Mouse (Mus musculus): ENCODE measurements around the gene Hist1h2bj. TPM values are rescaled to one million over a fixed set of nuclear protein-coding genes. Genes with fewer than 3 reads are reported as not detected.
"Not testable (repeated sequence)": the region's sequence is repeated elsewhere in the genome, so short reads cannot be mapped to it uniquely, and the experiment has no call there.

Gene Hist1h2bj
- total RNA-seq, 2 experiments from 2014 or later: 2.3 to 3.4 TPM

GRCm38 (mm10) chr13:22045311-22045710, 2.3 kb downstream of the Hist1h2bj start:
- Histone ChIP-seq H3K4me3 (no peak overlapping the region), H3K27ac (no peak overlapping the region)
- no peak for TF ChIP-seq CTCF (IDR thresholded peaks at IDR 0.05)
- no peak for DNase-seq
- intact Hi-C loops (cut with DNase I): loop anchor here (5.0 kb wide), 1 partner anchor 1637 kb away; the partner anchor contains the start of genes Hist1h2ac and Hist1h2bc

GRCm38 (mm10) chr13:22049041-22049440, 6.0 kb downstream of the Hist1h2bj start:
- Histone ChIP-seq H3K27ac (no peak overlapping the region), H3K4me3 (no peak overlapping the region)
- intact Hi-C loops (cut with DNase I): loop anchor here (5.0 kb wide), 1 partner anchor 1633 kb away; the partner anchor contains the start of genes Hist1h2ac and Hist1h2bc
- DNase-seq: no peak
- TF ChIP-seq CTCF (IDR thresholded peaks at IDR 0.05): no peak

- no peak for DNase-seq
- H3K4me3 ChIP-seq: peak overlapping the region; percentile 71
- TF ChIP-seq CTCF (IDR thresholded peaks at IDR 0.05): no peak
- no peak overlapping the region for H3K27ac ChIP-seq
- intact Hi-C loops (cut with DNase I): loop anchor here (5.0 kb wide), 1 partner anchor 1632 kb away; the partner anchor contains the start of genes Hist1h2ac and Hist1h2bc
Observed at GRCm38 (mm10) chr13:22049737-22050440, 6.9 kb downstream of the Hist1h2bj start.

GRCm38 (mm10) chr13:22050591-22051522, 7.8 kb downstream of the Hist1h2bj start:
- intact Hi-C loops (cut with DNase I): no loop called here
- peak; percentile 90 for DNase-seq
- peak; percentile 71 for TF ChIP-seq CTCF (IDR thresholded peaks at IDR 0.05)
- peak overlapping the region; percentile 71 for H3K4me3 ChIP-seq
- peak overlapping the region; percentile 67 for H3K27ac ChIP-seq

GRCm38 (mm10) chr13:22051523-22051859, 8.5 kb downstream of the Hist1h2bj start:
- H3K4me3 ChIP-seq: peak overlapping the region; percentile 71
- no peak for TF ChIP-seq CTCF (IDR thresholded peaks at IDR 0.05)
- intact Hi-C loops (cut with DNase I): no loop called here
- H3K27ac ChIP-seq: peak overlapping the region; percentile 67
- DNase-seq: no peak

- no peak overlapping the region for H3K27ac ChIP-seq
- TF ChIP-seq CTCF (IDR thresholded peaks at IDR 0.05): no peak
- H3K4me3 ChIP-seq: no peak overlapping the region
- no peak for DNase-seq
- intact Hi-C loops (cut with DNase I): no loop called here
Observed at GRCm38 (mm10) chr13:22053754-22054153, 10.7 kb downstream of the Hist1h2bj start.

DNA sequence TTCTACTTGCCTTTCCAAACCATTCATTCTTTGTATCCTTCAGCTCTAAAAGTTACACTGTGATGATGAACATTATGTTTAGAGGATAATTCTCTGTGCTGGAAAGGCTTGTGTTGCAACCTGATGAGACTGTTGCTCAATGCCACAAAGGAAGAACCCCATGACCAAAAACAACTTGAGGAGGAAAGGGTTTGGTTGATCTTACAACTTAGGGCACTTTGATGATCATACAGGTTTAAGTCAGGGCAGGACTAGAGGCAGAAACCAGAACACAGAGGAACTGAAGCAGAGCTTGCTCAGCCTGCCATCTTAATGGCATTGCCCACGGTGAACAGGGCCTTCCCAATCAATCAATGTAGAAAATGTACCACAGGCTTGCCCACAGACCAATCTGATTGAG, 18.4 kb downstream of the Hist1h2bj start:
- TF ChIP-seq CTCF (IDR thresholded peaks at IDR 0.05): no peak
- intact Hi-C loops (cut with DNase I): no loop called here
- Histone ChIP-seq H3K27ac (no peak overlapping the region), H3K4me3 (no peak overlapping the region)
- no peak for DNase-seq

GRCm38 (mm10) chr13:22063468-22063867, 20.5 kb downstream of the Hist1h2bj start:
- TF ChIP-seq CTCF (IDR thresholded peaks at IDR 0.05): no peak
- intact Hi-C loops (cut with DNase I): no loop called here
- Histone ChIP-seq H3K27ac (no peak overlapping the region), H3K4me3 (no peak overlapping the region)
- DNase-seq: no peak

GRCm38 (mm10) chr13:22084140-22084539, 41.1 kb downstream of the Hist1h2bj start, which contains the start of gene Vmn1r188:
TSS of gene Vmn1r188 (plus strand) at chr13:22084440.
- H3K27ac ChIP-seq; H3K4me3 ChIP-seq; DNase-seq; intact Hi-C loops (cut with DNase I): not testable (repeated sequence)

Small RNAs within 50 kb of the gene (microRNA-seq; reads per million reads assigned to microRNA genes)
- gene Gm26300 (not detected), gene Gm44390 (not detected), gene Gm44486 (not detected)

Other genes with a start within 250 kb of the Hist1h2bj start
- gene Hist1h2bq, start 233.0 kb upstream of the Hist1h2bj start, total RNA-seq (2021): 10 to 100 TPM; 16.2 to 21.6 TPM
- 1 to 10 TPM; 1.2 to 2.3 TPM for gene Hist1h2ao, start 232.7 kb upstream of the Hist1h2bj start, total RNA-seq (2021)
- 10 to 100 TPM; 50.3 to 50.9 TPM for gene Hist1h4m, start 231.5 kb upstream of the Hist1h2bj start, total RNA-seq (2021)
- gene Hist1h4n, start 211.0 kb upstream of the Hist1h2bj start, total RNA-seq (2021): 1 to 10 TPM; 4.4 to 5.7 TPM
- 1 to 10 TPM in 1 of 2 experiments, not detected in 1; 1.9 TPM for gene Hist1h2ap, start 209.7 kb upstream of the Hist1h2bj start, total RNA-seq (2021)
- 10 to 100 TPM; 16.0 to 21.3 TPM for gene Hist1h2br, start 209.5 kb upstream of the Hist1h2bj start, total RNA-seq (2021)
- under 1 TPM; 0.17 to 0.36 TPM for gene Zfp184, start 98.1 kb upstream of the Hist1h2bj start, total RNA-seq (2021)
- gene Pom121l2, start 62.0 kb upstream of the Hist1h2bj start, total RNA-seq (2021): not detected
- not detected for gene Prss16, start 33.5 kb upstream of the Hist1h2bj start, total RNA-seq (2021)
- gene Hist1h2ah, start 7.6 kb upstream of the Hist1h2bj start, total RNA-seq (2021): 1 to 10 TPM in 1 of 2 experiments, not detected in 1; 3.7 TPM
- 1 to 10 TPM in 1 of 2 experiments, not detected in 1; 2.6 TPM for gene Hist1h2bk, start 7.3 kb upstream of the Hist1h2bj start, total RNA-seq (2021)
- gene Hist1h4i, start 1.9 kb upstream of the Hist1h2bj start, total RNA-seq (2021): 10 to 100 TPM; 24.1 to 25.0 TPM
- gene Hist1h2ag, start 270 bp upstream of the Hist1h2bj start, total RNA-seq (2021): 1 to 10 TPM; 1.1 to 2.3 TPM
- gene Vmn1r188, start 41.2 kb downstream of the Hist1h2bj start, total RNA-seq (2021): not detected
- not detected for gene Vmn1r189, start 62.6 kb downstream of the Hist1h2bj start, total RNA-seq (2021)
- not detected for gene Vmn1r191, start 140.8 kb downstream of the Hist1h2bj start, total RNA-seq (2021)
- gene Vmn1r192, start 147.9 kb downstream of the Hist1h2bj start, total RNA-seq (2021): not detected
- not detected for gene Vmn1r193, start 179.9 kb downstream of the Hist1h2bj start, total RNA-seq (2021)
- not detected for gene Vmn1r194, start 201.0 kb downstream of the Hist1h2bj start, total RNA-seq (2021)
- not detected for gene Vmn1r195, start 227.3 kb downstream of the Hist1h2bj start, total RNA-seq (2021)
- not detected for gene Vmn1r196, start 246.7 kb downstream of the Hist1h2bj start, total RNA-seq (2021)